Mouse (Mus musculus): ENCODE data around the gene Selenow.

Selenow gene

GRCm38 (mm10) chr7:15905861-15906260, 16.3 kb downstream of the Selenow start:
- no peak for DNase-seq (ENCODE audit: low spot score)

GRCm38 (mm10) chr7:15901366-15902048, 20.7 kb downstream of the Selenow start:
- no peak for DNase-seq (ENCODE audit: low spot score)

GRCm38 (mm10) chr7:15894251-15894650, 28.0 kb downstream of the Selenow start:
- no peak for DNase-seq (ENCODE audit: low spot score)

- no peak for DNase-seq (ENCODE audit: low spot score)
Measured at GRCm38 (mm10) chr7:15884127-15884526, 38.1 kb downstream of the Selenow start.

- no peak for DNase-seq (ENCODE audit: low spot score)
Measured at GRCm38 (mm10) chr7:15882317-15882716, 39.9 kb downstream of the Selenow start, which contains the start of gene Crxos. Gene Crxos (plus strand): TSS chr7:15882617.

- no peak for DNase-seq (ENCODE audit: low spot score)
Measured at GRCm38 (mm10) chr7:15881831-15882230, 40.4 kb downstream of the Selenow start.

GRCm38 (mm10) chr7:15881388-15881787, 40.8 kb downstream of the Selenow start:
- no peak for DNase-seq (ENCODE audit: low spot score)

- no peak for DNase-seq (ENCODE audit: low spot score)
Measured at GRCm38 (mm10) chr7:15879756-15880155, 42.4 kb downstream of the Selenow start, which contains the start of gene Crx. Gene Crx (minus strand): TSS chr7:15879968.

Measured in urinary bladder, postnatal 10 days (tissue).